Mouse (Mus musculus) ES-E14 (cell line): Measurements from ENCODE around the gene Lce1b. TPM values are rescaled to one million over a fixed set of nuclear protein-coding genes. Genes with fewer than 3 reads are reported as not detected.

Experiments
- DNase-seq: peaks from one replicate; pipeline ENCODE4 v3.0.0-alpha.2; 2013; ENCODE audit warnings: low read depth, low spot score
- H3K27ac ChIP-seq: 2 replicates; pipeline ENCODE4 v1.5.1; 2012; ENCODE audit warnings: low read depth, mild to moderate bottlenecking, low read length, moderate library complexity, mixed read lengths; ENCODE audit not compliant: poor library complexity, insufficient read depth, severe bottlenecking
- H3K36me3 ChIP-seq: 2 replicates; pipeline ENCODE4 v1.6.1; 2012; ENCODE audit warnings: mild to moderate bottlenecking, low read length, moderate library complexity, mixed read lengths; ENCODE audit not compliant: control insufficient read depth, poor library complexity, insufficient read depth, severe bottlenecking
- H3K4me1 ChIP-seq, 2 experiments: fragments of 150-350 bp in 1 of 2; sonication (generic) in 1 of 2; 2 replicates each; pipeline ENCODE4 v1.6.1; 2012; ENCODE audit warnings: low read length in 2 of 2, mild to moderate bottlenecking in 1 of 2, mixed read lengths in 1 of 2; ENCODE audit not compliant: control insufficient read depth in 2 of 2, insufficient read depth in 2 of 2, poor library complexity in 1 of 2
- H3K4me3 ChIP-seq, 2 experiments: fragments of 150-350 bp in 1 of 2; sonication (generic) in 1 of 2; 2 replicates each; pipeline ENCODE4 v1.5.1; 2012; ENCODE audit warnings: low read length in 2 of 2, low read depth in 1 of 2, mild to moderate bottlenecking in 1 of 2, mixed read lengths in 1 of 2; ENCODE audit not compliant: insufficient read depth in 1 of 2, poor library complexity in 1 of 2, severe bottlenecking in 1 of 2
- H3K9ac ChIP-seq: 2 replicates; pipeline ENCODE4 v1.6.1; 2012; ENCODE audit warnings: low read depth, mild to moderate bottlenecking, low read length, mixed read lengths; ENCODE audit not compliant: poor library complexity, insufficient read depth, severe bottlenecking
- H3K9me3 ChIP-seq: fragments of 150-350 bp; sonication (generic); 2 replicates; pipeline ENCODE4 v1.6.1; 2012; ENCODE audit warnings: low read depth, mild to moderate bottlenecking, low read length; ENCODE audit not compliant: control insufficient read depth, insufficient read depth
- CHD2 ChIP-seq: IDR thresholded peaks from 2 replicates; pipeline ENCODE4 v1.6.1; 2014; ENCODE audit warnings: mild to moderate bottlenecking, low read depth, low read length, inconsistent platforms
- HCFC1 ChIP-seq: IDR thresholded peaks from 2 replicates; pipeline ENCODE4 v1.6.1; 2012; ENCODE audit warnings: low read length, inconsistent platforms, borderline replicate concordance; ENCODE audit not compliant: insufficient read depth
- MAFK ChIP-seq: IDR thresholded peaks from 2 replicates; pipeline ENCODE4 v1.6.1; 2014; ENCODE audit warnings: mild to moderate bottlenecking, low read depth, low read length, inconsistent platforms; ENCODE audit not compliant: insufficient read depth
- ZC3H11A ChIP-seq: IDR thresholded peaks from 2 replicates; pipeline ENCODE4 v1.6.1; 2012; ENCODE audit warnings: low read depth, mild to moderate bottlenecking, inconsistent platforms, low read length, borderline replicate concordance
- ZNF384 ChIP-seq: IDR thresholded peaks from 2 replicates; pipeline ENCODE4 v1.6.1; 2012; ENCODE audit warnings: low read depth, low read length, inconsistent platforms
- in situ Hi-C, 2 experiments: fragments of 600-800 bp; cut with MboI; formaldehyde crosslinking; loops; one replicate each; pipeline ENCODE4 v1.15.1; 2025; ENCODE audit warnings: low sequenced_read_pairs in 2 of 2, inconsistent platforms in 1 of 2; ENCODE audit not compliant: unreplicated experiment in 2 of 2
- total RNA-seq: library from RNA; depleted of rRNA; stranded (reverse); fragments of 300-350 nt; gene quantifications from 2 replicates; pipeline ENCODE4 v1.2.3, GENCODE M21; 2012; rRNA removed

Lce1b gene
- total RNA-seq, 1 experiment = not detected

DNA sequence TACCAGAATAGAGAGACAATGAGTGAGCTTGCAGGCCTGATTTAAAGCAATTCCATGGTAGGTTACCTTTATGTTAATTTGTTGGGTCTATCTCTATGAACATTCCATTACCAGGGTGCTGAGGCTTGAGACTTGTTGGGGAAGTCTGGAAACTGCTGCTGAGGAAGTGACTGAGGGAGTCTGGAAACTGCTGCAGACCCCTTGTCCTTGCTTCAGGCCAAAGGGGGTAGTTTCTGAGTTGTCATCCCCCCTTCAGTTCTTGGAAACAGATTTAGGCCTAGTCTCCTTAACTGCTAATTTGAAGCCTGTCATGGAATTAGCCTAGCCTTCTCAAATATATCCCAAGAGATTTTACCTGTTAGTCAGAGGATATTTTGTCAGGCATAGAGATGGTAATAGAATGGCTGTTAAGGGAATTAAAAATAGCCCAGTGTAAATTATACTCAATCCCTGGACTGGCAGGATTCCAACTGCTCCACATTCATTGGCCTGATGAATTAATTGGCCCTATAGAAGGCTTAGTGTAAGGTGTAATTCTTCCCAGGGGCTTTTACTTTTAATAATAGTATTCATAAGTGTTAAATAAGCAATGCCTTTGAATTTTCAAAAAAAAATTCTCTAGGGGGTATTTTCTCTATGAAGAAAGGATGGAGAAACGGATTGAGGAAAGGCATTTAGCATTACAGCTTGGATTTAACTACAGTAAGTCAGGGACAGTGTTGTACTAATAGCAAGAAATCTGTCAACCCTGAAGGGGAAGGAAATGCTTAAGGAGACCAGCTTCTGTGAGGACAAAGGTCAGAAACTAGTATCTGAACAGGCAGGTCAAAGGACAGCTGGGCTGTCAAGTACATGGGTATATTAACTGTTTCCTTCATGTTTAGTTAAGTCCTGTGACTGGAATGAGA is 18.7 kb downstream of the Lce1b start:
- H3K36me3 ChIP-seq = no peaks in the 10 kb centered on the region
- no peak overlapping the region for H3K27ac ChIP-seq
- H3K4me1 ChIP-seq = no peaks in the 10 kb centered on the region
- in situ Hi-C loops = no loop called here
- no peak for TF ChIP-seq ZC3H11A
- no peak for TF ChIP-seq CHD2
- TF ChIP-seq ZNF384 = no peak
- no peak for TF ChIP-seq HCFC1
- TF ChIP-seq MAFK = no peak
- no peak overlapping the region for H3K4me3 ChIP-seq
- DNase-seq = no peak
- H3K9me3 ChIP-seq = no peaks in the 10 kb centered on the region
- no peak overlapping the region for H3K9ac ChIP-seq

DNA sequence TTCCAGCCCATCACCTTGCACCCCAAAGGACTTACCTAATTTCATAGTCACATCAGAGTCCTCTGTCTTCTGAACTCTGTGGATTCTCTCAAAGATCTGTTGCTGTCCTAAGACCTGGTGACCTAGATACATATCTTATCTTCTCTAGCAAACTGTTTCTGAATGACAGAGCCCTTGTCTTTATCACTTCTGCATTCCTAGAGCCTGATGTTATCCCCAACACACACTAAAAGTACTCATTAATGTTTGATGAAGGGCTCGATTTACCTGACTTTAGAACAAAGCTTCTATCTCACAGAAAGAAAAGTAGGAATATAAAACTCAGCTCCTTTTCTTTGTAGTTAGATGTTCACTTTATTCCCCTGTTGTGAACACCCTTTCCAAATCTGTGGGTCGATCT is 35.2 kb downstream of the Lce1b start, which contains the start of gene Lce6a:
Gene Lce6a, minus strand, starts transcription at position 101 of the 400 bp plus-strand sequence.
- H3K36me3 ChIP-seq = no peaks in the 10 kb centered on the region
- TF ChIP-seq MAFK (no peak), HCFC1 (no peak), CHD2 (no peak), ZC3H11A (no peak), ZNF384 (no peak)
- H3K4me1 ChIP-seq = no peaks in the 10 kb centered on the region
- no peak within 1 kb of the TSS for H3K9ac ChIP-seq
- in situ Hi-C loops = no loop called here
- no peaks in the 10 kb centered on the region for H3K9me3 ChIP-seq
- no peak for DNase-seq
- H3K4me3 ChIP-seq = no peak within 1 kb of the TSS
- H3K27ac ChIP-seq = no peak within 1 kb of the TSS

DNA sequence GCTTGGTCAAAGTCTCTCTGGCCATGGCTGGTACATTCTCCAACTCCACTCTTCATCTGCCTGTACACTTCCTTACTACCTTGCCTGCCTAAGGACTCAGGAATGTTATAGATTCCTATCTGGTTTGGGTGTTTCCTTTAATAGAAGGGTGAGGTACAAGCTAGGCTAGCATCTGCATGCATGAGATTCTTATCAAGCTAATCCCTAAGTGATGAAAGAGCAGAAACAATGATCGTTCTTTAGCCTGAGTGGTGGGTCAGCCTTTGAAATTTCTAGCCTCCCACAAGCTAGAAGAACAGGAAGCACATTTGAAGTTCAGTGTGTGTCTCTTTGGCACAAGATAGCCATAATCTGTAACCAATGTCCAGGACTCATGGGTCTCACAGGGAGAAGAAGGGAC is 46.9 kb downstream of the Lce1b start:
- no peak for DNase-seq

DNA sequence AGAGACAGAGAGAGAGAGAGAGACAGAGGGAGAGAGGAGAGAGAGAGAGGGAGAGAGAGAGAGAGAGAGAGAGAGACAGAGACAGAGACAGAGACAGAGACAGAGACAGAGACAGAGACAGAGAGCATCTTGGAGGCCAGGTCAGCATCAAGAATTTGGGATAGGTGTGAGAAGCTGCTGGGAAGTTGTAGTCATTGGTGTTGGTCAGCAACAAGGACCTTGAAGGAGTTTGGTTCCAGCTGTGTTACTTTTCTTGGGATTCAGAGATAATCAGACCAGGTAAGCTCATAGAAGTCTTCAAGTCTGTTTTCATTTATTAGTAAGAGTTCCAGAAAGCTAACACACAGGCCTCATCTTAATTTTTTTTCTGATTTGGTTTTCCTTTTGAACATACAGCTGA is 49.3 kb downstream of the Lce1b start, which contains the start of gene 2210017I01Rik:
Gene 2210017I01Rik, minus strand, starts transcription at position 101 of the 400 bp plus-strand sequence.
- TF ChIP-seq ZNF384 (no peak), HCFC1 (no peak), ZC3H11A (no peak), MAFK (no peak), CHD2 (no peak)
- Histone ChIP-seq H3K4me3 (no peak within 1 kb of the TSS), H3K4me1 (no peaks in the 10 kb centered on the region), H3K36me3 (no peaks in the 10 kb centered on the region), H3K9ac (no peak within 1 kb of the TSS), H3K9me3 (no peaks in the 10 kb centered on the region), H3K27ac (no peak within 1 kb of the TSS)
- in situ Hi-C loops = no loop called here
- no peak for DNase-seq

More for the DNA sequence above, 46.9 kb downstream of the Lce1b start:
- no peaks in the 10 kb centered on the region for H3K9me3 ChIP-seq
- in situ Hi-C loops = no loop called here
- H3K27ac ChIP-seq = no peak overlapping the region
- TF ChIP-seq HCFC1 (no peak), MAFK (no peak), CHD2 (no peak), ZNF384 (no peak), ZC3H11A (no peak)
- no peak overlapping the region for H3K9ac ChIP-seq
- no peak overlapping the region for H3K4me3 ChIP-seq
- H3K4me1 ChIP-seq = no peaks in the 10 kb centered on the region
- no peaks in the 10 kb centered on the region for H3K36me3 ChIP-seq

Other genes with a start within 250 kb of the Lce1b start
- gene Sprr2i, start 248.9 kb downstream of the Lce1b start, total RNA-seq = not detected in 2 replicates
- gene Sprr2j-ps, start 238.8 kb downstream of the Lce1b start, total RNA-seq = not detected in 2 replicates
- gene Gm9774, start 227.5 kb downstream of the Lce1b start, total RNA-seq = 8.2 and 16.7 TPM in 2 replicates
- 1.7 TPM in 1 of 2 replicates, not detected in the other for gene Sprr2k, start 224.3 kb downstream of the Lce1b start, total RNA-seq
- gene Sprr1b, start 218.1 kb downstream of the Lce1b start, total RNA-seq = not detected in 2 replicates
- gene Sprr3, start 198.2 kb downstream of the Lce1b start, total RNA-seq = not detected in 2 replicates
- gene Sprr1a, start 171.0 kb downstream of the Lce1b start, total RNA-seq = 0.32 TPM in 1 of 2 replicates, not detected in the other
- gene Sprr4, start 156.4 kb downstream of the Lce1b start, total RNA-seq = not detected in 2 replicates
- gene 2310046K23Rik, start 122.4 kb downstream of the Lce1b start, total RNA-seq = not detected in 2 replicates
- 0.21 and 0.45 TPM in 2 replicates for gene Ivl, start 83.2 kb downstream of the Lce1b start, total RNA-seq
- not detected in 2 replicates for gene Smcp, start 67.9 kb downstream of the Lce1b start, total RNA-seq
- not detected in 2 replicates for gene 2210017I01Rik, start 49.4 kb downstream of the Lce1b start, total RNA-seq
- not detected in 2 replicates for gene Lce6a, start 35.3 kb downstream of the Lce1b start, total RNA-seq
- not detected in 2 replicates for gene Lce1a1, start 8.6 kb downstream of the Lce1b start, total RNA-seq
- gene Lce1a2, start 13.4 kb upstream of the Lce1b start, total RNA-seq = not detected in 2 replicates
- not detected in 2 replicates for gene Lce1c, start 22.3 kb upstream of the Lce1b start, total RNA-seq
- not detected in 2 replicates for gene Lce1d, start 30.3 kb upstream of the Lce1b start, total RNA-seq
- gene Lce1e, start 52.1 kb upstream of the Lce1b start, total RNA-seq = not detected in 2 replicates
- not detected in 2 replicates for gene Lce1f, start 63.4 kb upstream of the Lce1b start, total RNA-seq
- not detected in 2 replicates for gene Gm38119, start 82.2 kb upstream of the Lce1b start, total RNA-seq
- not detected in 2 replicates for gene Lce1g, start 95.4 kb upstream of the Lce1b start, total RNA-seq
- 4.7 TPM in 1 of 2 replicates, not detected in the other for gene Lce1h, start 108.1 kb upstream of the Lce1b start, total RNA-seq
- not detected in 2 replicates for gene Lce1i, start 122.0 kb upstream of the Lce1b start, total RNA-seq
- not detected in 2 replicates for gene Lce1j, start 133.6 kb upstream of the Lce1b start, total RNA-seq
- not detected in 2 replicates for gene Lce1k, start 151.0 kb upstream of the Lce1b start, total RNA-seq
- gene Kprp, start 170.3 kb upstream of the Lce1b start, total RNA-seq = not detected in 2 replicates
- not detected in 2 replicates for gene Lce1l, start 194.4 kb upstream of the Lce1b start, total RNA-seq
- gene 2310050C09Rik, start 213.3 kb upstream of the Lce1b start, total RNA-seq = not detected in 2 replicates